Mouse (Mus musculus) liver, postnatal 0 days (tissue): ENCODE data around the gene Strn.

Source experiments
- CTCF ChIP-seq: sonication (generic); IDR thresholded peaks from 2 replicates; pipeline ENCODE4 v1.5.1; 2016; ENCODE audit warnings: antibody characterized with exemption, low read depth
- EP300 ChIP-seq: IDR thresholded peaks from 2 replicates; pipeline ENCODE4 v1.6.1; 2016; ENCODE audit warnings: antibody characterized with exemption, low read depth, mild to moderate bottlenecking

DNA sequence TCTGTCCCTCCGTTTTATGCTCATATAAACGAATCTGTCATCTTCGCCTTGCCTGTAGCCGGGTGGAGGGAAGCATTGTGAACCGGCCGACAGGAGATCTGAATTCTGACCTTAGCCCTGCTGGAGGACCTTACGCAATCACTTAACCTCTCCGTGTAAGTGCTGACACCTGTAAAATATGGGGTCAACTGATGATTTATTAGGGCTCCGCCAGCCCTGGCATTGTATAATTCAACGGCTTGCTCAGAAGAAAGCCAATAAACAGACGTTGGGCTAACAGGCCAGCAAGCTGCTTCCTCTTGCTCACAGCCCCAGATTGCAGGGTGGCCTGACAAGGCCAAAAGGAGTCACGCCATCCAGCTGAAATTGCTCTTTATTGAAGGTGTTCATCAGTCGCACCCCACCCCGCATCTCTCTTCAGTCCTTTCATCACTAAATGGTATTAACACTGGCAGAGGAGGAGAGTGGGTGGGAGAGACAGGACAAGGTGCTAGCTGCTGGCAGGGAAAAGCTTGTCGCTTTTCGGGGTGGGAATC, 128.8 kb downstream of the Strn start:
- TF ChIP-seq EP300 (no peak), CTCF (no peak)
